In the genomic region with DNA sequence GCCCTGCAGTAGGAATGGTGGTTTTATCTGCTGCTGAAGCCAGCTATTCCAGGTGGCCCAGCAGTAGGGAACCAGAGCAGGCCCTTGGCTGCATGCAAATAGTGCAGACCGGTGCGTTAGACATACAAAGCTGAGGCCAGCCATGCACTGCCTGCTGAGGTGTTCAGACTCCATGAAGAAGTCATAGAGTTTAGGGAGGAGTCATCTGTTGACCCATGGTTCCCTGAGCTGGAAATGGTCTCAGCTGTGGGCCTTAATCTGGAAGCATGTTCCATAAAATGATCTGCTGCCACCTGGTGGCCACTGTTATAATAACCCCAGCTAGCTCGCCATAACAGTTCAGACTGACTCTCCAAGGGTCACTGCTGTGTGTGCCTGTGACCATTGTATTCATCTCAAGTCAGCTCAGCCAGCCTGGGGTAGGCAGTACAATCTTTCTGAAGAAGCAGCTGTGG, we compare ENCODE assay signal across 8 mouse cellular contexts. TPM values are rescaled to one million over a fixed set of nuclear protein-coding genes. Genes with fewer than 3 reads are reported as not detected.
DNase-seq lines count a peak whose midpoint lies in the region; ATAC-seq lines count a peak whose summit lies in the region.

No protein-coding gene starts in this region.

- H3K9ac ChIP-seq in forebrain, embryonic 14.5 days (ENCODE audit: low read length): no peak overlapping the region
- H3K9ac ChIP-seq in liver, embryonic 16.5 days (ENCODE audit: low read depth, low read length): no peak overlapping the region
- no peak overlapping the region for H3K9ac ChIP-seq in neural tube, embryonic 13.5 days

- WGBS in forebrain, embryonic 14.5 days: 41% methylated on average over 3 of the region's 3 CpGs
- WGBS in liver, embryonic 16.5 days (ENCODE audit: insufficient replicate concordance): 45% methylated on average over 3 of the region's 3 CpGs
- 46% methylated on average over 3 of the region's 3 CpGs for WGBS in neural tube, embryonic 13.5 days

- intact Hi-C loops in heart, postnatal 10 days (cut with DNase I): loop anchor here (5.0 to 10.0 kb wide), 3 partner anchors 123 to 900 kb away; no protein-coding TSS in a partner anchor

- DNase-seq in ES-CJ7 (ENCODE audit: low read depth, low spot score): peak; percentile 78
- DNase-seq in c-Kit-positive CD71-positive TER-119-positive erythroid progenitor cells, embryonic 14.5 days (ENCODE audit: low spot score): peak; percentile 68
- peak; percentile 85 for DNase-seq in forebrain, embryonic 14.5 days (ENCODE audit: low spot score)
- DNase-seq in heart, postnatal 10 days: peak; percentile 79 to 89
- peak; percentile 83 to 91 for DNase-seq in kidney, postnatal 25 days
- peak; percentile 53 for DNase-seq in testis, postnatal 14 days (ENCODE audit: low spot score)

- no peaks in the 10 kb centered on the region for H3K27me3 ChIP-seq in forebrain, embryonic 14.5 days (replicated peaks; ENCODE audit: control insufficient read depth, insufficient read depth, low read length)
- no peaks in the 10 kb centered on the region for H3K27me3 ChIP-seq in liver, embryonic 16.5 days (ENCODE audit: control insufficient read depth, insufficient read depth, low read depth, low read length)
- H3K27me3 ChIP-seq in neural tube, embryonic 13.5 days: no peaks in the 10 kb centered on the region

- H3K27ac ChIP-seq in forebrain, embryonic 14.5 days (ENCODE audit: low read depth, low read length): no peak overlapping the region
- H3K27ac ChIP-seq in liver, embryonic 16.5 days (ENCODE audit: low read length): no peak overlapping the region
- H3K27ac ChIP-seq in neural tube, embryonic 13.5 days (replicated peaks): 0 out of 2 replicates have a peak overlapping the region, but pooled peaks have one; percentile 18

- no peak overlapping the region for H3K4me3 ChIP-seq in forebrain, embryonic 14.5 days (ENCODE audit: low read depth, low read length)
- H3K4me3 ChIP-seq in liver, embryonic 16.5 days (ENCODE audit: low read depth, low read length): no peak overlapping the region
- no peak overlapping the region for H3K4me3 ChIP-seq in neural tube, embryonic 13.5 days

- ATAC-seq in forebrain, embryonic 14.5 days: peak; percentile 33
- 0 out of 2 replicates have a peak, but pooled peaks have one; percentile 12 for ATAC-seq in liver, embryonic 16.5 days (ENCODE audit: low read depth)
- peak; percentile 51 for ATAC-seq in neural tube, embryonic 13.5 days (ENCODE audit: low read depth)

- H3K4me2 ChIP-seq in forebrain, embryonic 14.5 days (ENCODE audit: low read length): no peak overlapping the region
- no peak overlapping the region for H3K4me2 ChIP-seq in liver, embryonic 16.5 days (ENCODE audit: low read depth, low read length)
- H3K4me2 ChIP-seq in neural tube, embryonic 13.5 days: no peak overlapping the region

- no peaks in the 10 kb centered on the region for H3K36me3 ChIP-seq in forebrain, embryonic 14.5 days (ENCODE audit: control insufficient read depth, insufficient read depth, low read length)
- no peaks in the 10 kb centered on the region for H3K36me3 ChIP-seq in liver, embryonic 16.5 days (ENCODE audit: control insufficient read depth, insufficient read depth)
- H3K36me3 ChIP-seq in neural tube, embryonic 13.5 days: no peaks in the 10 kb centered on the region

- H3K4me1 ChIP-seq in forebrain, embryonic 14.5 days (ENCODE audit: control insufficient read depth, insufficient read depth, low read length): no peaks in the 10 kb centered on the region
- H3K4me1 ChIP-seq in liver, embryonic 16.5 days (ENCODE audit: control insufficient read depth, low read depth, low read length): no peaks in the 10 kb centered on the region; the same call in 1 of the 2 replicates
- H3K4me1 ChIP-seq in neural tube, embryonic 13.5 days (replicated peaks): peaks cover 9% of the 10 kb centered on the region

- H3K9me3 ChIP-seq in forebrain, embryonic 14.5 days (replicated peaks; ENCODE audit: control insufficient read depth, low read length): no peaks in the 10 kb centered on the region
- H3K9me3 ChIP-seq in liver, embryonic 16.5 days (replicated peaks; ENCODE audit: control insufficient read depth, low read length): no peaks in the 10 kb centered on the region
- H3K9me3 ChIP-seq in neural tube, embryonic 13.5 days: no peaks in the 10 kb centered on the region

RNA-seq across cellular contexts. Expression of a gene that starts 29.2 kb away (rescaled TPM):
- 2.0 and 2.1 TPM in 2 replicates for polyA plus RNA-seq in forebrain, embryonic 14.5 days (2014; fragmentation: Nextera tagmentation; extraction: Ambion mirVana)
- 10 to 100 TPM; 38.5 to 40.4 TPM for total RNA-seq in heart, postnatal 10 days (2021)
- 46.0 and 49.8 TPM in 2 replicates for polyA plus RNA-seq in liver, embryonic 16.5 days (2015; fragmentation: Nextera tagmentation; extraction: Ambion mirVana)
- 4.9 and 5.8 TPM in 2 replicates for polyA plus RNA-seq in neural tube, embryonic 13.5 days (2015; fragmentation: Nextera tagmentation; extraction: Ambion mirVana)
